Mouse (Mus musculus) cerebellum, adult 2 months (tissue): ENCODE results near the gene Marveld3. TPM values are rescaled to one million over a fixed set of nuclear protein-coding genes. Genes with fewer than 3 reads are reported as not detected.

Source experiments
- DNase-seq, 2 experiments: peaks; one replicate each; pipeline ENCODE4 v3.0.0; 2021
- H3K27ac ChIP-seq: fragments of 200-500 bp; 2 replicates; pipeline ENCODE4 v1.5.1; 2012; ENCODE audit warnings: low read length, control low read depth, inconsistent platforms; ENCODE audit not compliant: insufficient read depth
- H3K27me3 ChIP-seq: fragments of 200-500 bp; 2 replicates; pipeline ENCODE4 v1.6.1; 2012; ENCODE audit warnings: inconsistent platforms, mild to moderate bottlenecking, low read length, moderate library complexity; ENCODE audit not compliant: control insufficient read depth, insufficient read depth
- H3K4me1 ChIP-seq: fragments of 200-500 bp; 2 replicates; pipeline ENCODE4 v1.6.1; 2011; ENCODE audit warnings: low read length; ENCODE audit not compliant: control insufficient read depth, insufficient read depth
- H3K4me3 ChIP-seq: fragments of 200-500 bp; replicated peaks from 2 replicates; pipeline ENCODE3; 2011; ENCODE audit warnings: mild to moderate bottlenecking, low read depth, low read length, control low read depth; ENCODE audit not compliant: insufficient read depth
- CTCF ChIP-seq: fragments of 200-500 bp; IDR thresholded peaks from 2 replicates; pipeline ENCODE4 v1.5.1; 2011; ENCODE audit warnings: low read depth, mild to moderate bottlenecking, control low read depth, low read length, moderate library complexity, borderline replicate concordance; ENCODE audit not compliant: insufficient read depth
- POLR2A ChIP-seq: fragments of 200-500 bp; IDR thresholded peaks from 2 replicates; pipeline ENCODE4 v1.6.1; 2011; ENCODE audit warnings: low read length, control low read depth, borderline replicate concordance; ENCODE audit not compliant: insufficient read depth
- WGBS: fragments of 180-500 bp; shearing (Covaris S2); methylation state at CpG from one replicate; pipeline ENCODE4 v1.1.7; 2018; 5-methylcytosine and 5-hydroxymethylcytosine counted together
- polyA plus RNA-seq: library from polyadenylated mRNA; depleted of rRNA; stranded (reverse); fragments of >200 nt; gene quantifications from 2 replicates; pipeline ENCODE4 v1.2.3, GENCODE M21; 2012

Gene Marveld3
- polyA plus RNA-seq, 1 experiment: 0.21 TPM

- 33% methylated on average over 7 of the region's 7 CpGs for WGBS
These were observed 36.1 kb upstream of the Marveld3 start for GRCm38 (mm10) chr8:109998066-109998465.

DNA sequence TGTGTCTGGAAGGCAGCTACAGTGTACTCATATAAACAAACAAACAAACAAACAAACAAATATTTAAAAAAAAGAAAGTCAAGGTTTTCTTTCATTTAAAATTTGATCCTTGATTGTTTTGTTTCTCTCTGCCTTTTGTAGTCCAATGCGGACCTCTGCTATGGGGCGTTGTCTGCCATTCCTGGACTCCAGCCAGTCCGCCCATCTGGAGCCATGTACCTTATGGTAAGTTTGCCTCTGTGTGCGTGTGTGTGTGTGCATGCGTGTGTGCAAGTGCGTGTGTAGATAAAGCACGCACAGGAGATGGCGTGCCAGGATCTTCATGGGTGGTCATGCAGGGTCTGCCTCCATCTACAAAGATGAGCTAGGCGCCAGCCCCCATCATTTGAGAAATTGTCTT lies 35.4 kb upstream of the Marveld3 start:
- H3K4me3 ChIP-seq: no peak overlapping the region
- DNase-seq: no peak
- no peak for TF ChIP-seq CTCF
- no peak for TF ChIP-seq POLR2A
- WGBS: 38% methylated on average over 9 of the region's 9 CpGs
- H3K27ac ChIP-seq: no peak overlapping the region
- H3K27me3 ChIP-seq: no peaks in the 10 kb centered on the region
- H3K4me1 ChIP-seq: no peaks in the 10 kb centered on the region; the same call in 1 of the 2 replicates

More at GRCm38 (mm10) chr8:109998066-109998465, 36.1 kb upstream of the Marveld3 start:
- H3K4me3 ChIP-seq: no peak overlapping the region
- no peak overlapping the region for H3K27ac ChIP-seq
- TF ChIP-seq POLR2A (no peak), CTCF (no peak)
- H3K4me1 ChIP-seq: no peaks in the 10 kb centered on the region; the same call in 1 of the 2 replicates
- no peaks in the 10 kb centered on the region for H3K27me3 ChIP-seq
- DNase-seq: no peak

GRCm38 (mm10) chr8:109992951-109993350 lies 30.9 kb upstream of the Marveld3 start:
- Histone ChIP-seq H3K27ac (no peak overlapping the region), H3K4me3 (no peak overlapping the region), H3K27me3 (no peaks in the 10 kb centered on the region), H3K4me1 (no peaks in the 10 kb centered on the region; the same call in 1 of the 2 replicates)
- 72% methylated on average over 1 of the region's 1 CpGs for WGBS
- no peak for DNase-seq
- TF ChIP-seq POLR2A (no peak), CTCF (no peak)

DNA sequence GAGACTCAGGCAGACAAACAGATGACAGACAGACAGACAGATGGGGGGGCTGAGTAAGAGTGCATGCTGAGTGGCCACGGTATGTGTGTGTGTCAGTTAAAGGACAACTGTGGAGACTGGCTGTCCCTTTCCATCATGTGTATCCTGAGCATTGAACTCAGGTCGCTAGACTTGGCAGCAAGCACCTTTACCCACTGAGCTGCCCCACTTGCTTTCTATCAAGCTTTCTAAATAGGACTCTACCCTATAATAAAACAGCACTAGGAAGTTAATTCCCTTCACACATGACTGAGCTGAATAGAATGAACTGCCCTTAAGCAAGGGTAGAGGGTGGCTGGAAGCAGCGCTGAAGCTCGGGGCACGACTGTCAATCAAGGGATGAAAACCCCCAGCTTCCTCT lies 30.2 kb upstream of the Marveld3 start:
- H3K4me3 ChIP-seq: no peak overlapping the region
- H3K27me3 ChIP-seq: no peaks in the 10 kb centered on the region
- WGBS: 26% methylated on average over 5 of the region's 5 CpGs
- DNase-seq: no peak
- H3K4me1 ChIP-seq: no peaks in the 10 kb centered on the region
- no peak overlapping the region for H3K27ac ChIP-seq
- TF ChIP-seq CTCF: no peak
- no peak for TF ChIP-seq POLR2A

GRCm38 (mm10) chr8:109990224-109990623 lies 28.2 kb upstream of the Marveld3 start, which contains the start of gene Tat:
TSS of gene Tat (plus strand) at chr8:109990437.
- H3K4me1 ChIP-seq: no peaks in the 10 kb centered on the region
- H3K27me3 ChIP-seq: no peaks in the 10 kb centered on the region
- 75% methylated on average over 8 of the region's 8 CpGs for WGBS
- no peak within 1 kb of the TSS for H3K27ac ChIP-seq
- H3K4me3 ChIP-seq: no peak within 1 kb of the TSS
- TF ChIP-seq CTCF (no peak), POLR2A (no peak)
- no peak for DNase-seq

DNA sequence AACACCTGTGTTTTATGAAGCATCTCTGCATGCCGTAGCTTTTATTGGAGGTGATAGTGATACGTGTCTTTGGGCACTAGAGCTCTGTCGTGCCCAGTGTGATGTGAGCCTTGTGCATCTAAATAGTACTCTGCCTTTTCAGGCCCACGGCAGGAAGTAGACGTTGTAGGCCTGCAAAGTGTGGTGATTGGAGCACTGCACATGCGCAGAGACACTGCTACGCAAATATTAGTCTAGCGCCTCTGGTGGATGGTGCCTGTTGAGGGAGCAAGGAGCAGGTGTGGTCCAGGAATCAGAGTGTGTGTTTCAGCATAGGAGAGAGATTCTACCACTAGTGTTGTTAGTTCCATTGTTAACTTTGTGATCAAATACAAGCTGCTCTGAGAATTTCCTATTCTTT lies 27.1 kb upstream of the Marveld3 start:
- TF ChIP-seq POLR2A (no peak), CTCF (no peak)
- WGBS: 90% methylated on average over 8 of the region's 8 CpGs

DNA sequence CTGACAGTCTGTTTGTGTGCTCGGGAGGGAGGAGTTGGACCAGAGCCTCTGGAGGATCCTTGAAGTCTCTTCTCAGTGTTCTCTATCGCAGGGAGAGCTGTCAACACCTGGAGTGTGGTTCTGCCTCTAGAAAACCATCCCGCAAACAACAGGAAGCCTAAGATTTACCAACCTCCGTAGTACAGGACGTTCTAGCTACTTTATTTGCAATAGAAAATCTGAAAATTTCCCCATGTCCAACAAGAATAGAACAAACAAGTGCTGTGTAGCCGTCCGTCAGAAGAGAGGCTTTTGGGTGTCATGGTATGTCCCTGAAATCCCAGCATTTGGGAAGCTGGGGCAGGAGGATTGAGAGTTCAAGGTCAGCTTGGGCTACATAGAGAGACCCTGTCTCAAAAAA lies 25.8 kb upstream of the Marveld3 start:
- no peak for TF ChIP-seq POLR2A
- no peak for TF ChIP-seq CTCF
- DNase-seq: no peak
- no peaks in the 10 kb centered on the region for H3K27me3 ChIP-seq
- WGBS: 71% methylated on average over 7 of the region's 7 CpGs
- H3K27ac ChIP-seq: no peak overlapping the region
- H3K4me3 ChIP-seq: no peak overlapping the region
- H3K4me1 ChIP-seq: no peaks in the 10 kb centered on the region

More for the DNA sequence above, 27.1 kb upstream of the Marveld3 start:
- Histone ChIP-seq H3K4me3 (no peak overlapping the region), H3K4me1 (no peaks in the 10 kb centered on the region), H3K27me3 (no peaks in the 10 kb centered on the region), H3K27ac (no peak overlapping the region)
- no peak for DNase-seq

GRCm38 (mm10) chr8:109986384-109986783 lies 24.4 kb upstream of the Marveld3 start:
- Histone ChIP-seq H3K4me1 (no peaks in the 10 kb centered on the region), H3K4me3 (no peak overlapping the region), H3K27ac (no peak overlapping the region), H3K27me3 (no peaks in the 10 kb centered on the region)
- WGBS: 17% methylated on average over 7 of the region's 7 CpGs
- no peak for DNase-seq
- TF ChIP-seq POLR2A (no peak), CTCF (no peak)

DNA sequence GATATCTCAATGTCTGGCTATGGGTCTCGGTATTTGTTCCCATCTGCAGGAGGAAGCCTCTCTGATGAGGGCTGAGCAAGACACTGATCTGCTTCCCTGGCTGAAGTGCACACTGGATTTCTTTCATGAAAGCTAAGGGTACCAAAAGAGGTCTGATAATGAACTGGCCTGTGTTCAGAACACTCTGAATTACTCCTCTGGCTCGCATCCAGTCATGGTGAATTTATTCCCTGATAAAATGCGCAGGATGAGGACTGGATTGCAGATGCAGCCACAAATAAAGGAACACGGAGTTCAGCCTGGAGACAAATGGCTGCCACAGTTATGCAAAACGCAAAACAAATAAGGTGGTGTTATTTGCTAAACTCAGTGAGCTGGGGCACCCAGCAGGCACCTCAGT lies 21.9 kb upstream of the Marveld3 start:
- H3K27ac ChIP-seq: no peak overlapping the region
- DNase-seq: no peak
- TF ChIP-seq POLR2A (no peak), CTCF (no peak)
- H3K27me3 ChIP-seq: no peaks in the 10 kb centered on the region
- no peaks in the 10 kb centered on the region for H3K4me1 ChIP-seq
- no peak overlapping the region for H3K4me3 ChIP-seq
- WGBS: 23% methylated on average over 5 of the region's 5 CpGs
